ENCODE assay signal across 14 mouse cellular contexts in the genomic region with DNA sequence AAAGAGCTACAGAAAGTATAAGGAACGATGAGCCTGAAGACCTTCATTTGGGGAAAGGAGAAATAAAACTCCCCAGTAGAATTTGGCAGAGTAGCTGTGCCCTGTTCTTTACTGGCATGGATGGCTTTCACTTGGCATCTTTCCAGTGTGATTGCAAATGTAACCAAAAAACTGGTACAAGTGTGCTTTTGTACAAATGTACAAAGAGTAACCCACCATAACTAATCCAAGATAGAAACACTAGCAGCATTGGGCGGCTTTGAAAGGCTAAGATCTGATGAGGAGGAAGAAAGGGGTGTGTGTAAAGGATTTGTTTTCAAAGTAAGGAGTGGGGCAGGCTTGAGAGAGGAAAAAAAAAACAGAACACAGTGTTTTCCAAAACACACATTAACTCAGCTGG. TPM values are rescaled to one million over a fixed set of nuclear protein-coding genes. Genes with fewer than 3 reads are reported as not detected.
A peak's percentile ranks its signal among the peaks of the same experiment; 100 is the strongest.
DNase-seq lines count a peak whose midpoint lies in the region; ATAC-seq and TF ChIP-seq lines count a peak whose summit lies in the region.
"Had no signal": no experiment of that assay in that cellular context is flagged by ENCODE, and none has a peak within 500 bp of the region (broad histone marks: within the 10 kb centered on the region; RNA-seq: fewer than 3 reads in every experiment).

No protein-coding gene starts in this region.

- 51% methylated on average over 2 of the region's 2 CpGs for WGBS in hindbrain, postnatal 0 days
- WGBS in hindbrain, embryonic 11.5 days = 90% methylated on average over 2 of the region's 2 CpGs
- WGBS in midbrain, postnatal 0 days = 57% methylated on average over 2 of the region's 2 CpGs
- WGBS in midbrain, embryonic 10.5 days = 76% methylated on average over 2 of the region's 2 CpGs

- H3K4me3 ChIP-seq in hindbrain, postnatal 0 days (ENCODE audit: low read length) = no peak overlapping the region
- H3K4me3 ChIP-seq in hindbrain, embryonic 11.5 days (ENCODE audit: low read depth, low read length) = no peak overlapping the region
- no peak overlapping the region for H3K4me3 ChIP-seq in midbrain, postnatal 0 days (ENCODE audit: low read depth, low read length)
- no peak overlapping the region for H3K4me3 ChIP-seq in midbrain, embryonic 10.5 days
- H3K4me3 ChIP-seq: heart, embryonic 13.5 days; liver, embryonic 15.5 days had no signal

- H3K4me2 ChIP-seq in hindbrain, postnatal 0 days (ENCODE audit: low read depth, low read length) = no peak overlapping the region
- H3K4me2 ChIP-seq in hindbrain, embryonic 11.5 days (replicated peaks; ENCODE audit: low read depth, low read length) = no peak overlapping the region
- no peak overlapping the region for H3K4me2 ChIP-seq in midbrain, postnatal 0 days (ENCODE audit: low read depth, low read length, poor library complexity, severe bottlenecking)
- H3K4me2 ChIP-seq: heart, embryonic 13.5 days; liver, embryonic 15.5 days had no signal

- H3K9ac ChIP-seq in hindbrain, postnatal 0 days (replicated peaks; ENCODE audit: low read length) = no peak overlapping the region
- H3K9ac ChIP-seq in hindbrain, embryonic 11.5 days (ENCODE audit: low read depth, low read length) = no peak overlapping the region
- H3K9ac ChIP-seq in midbrain, postnatal 0 days (replicated peaks; ENCODE audit: low read length, poor library complexity, severe bottlenecking) = no peak overlapping the region
- H3K9ac ChIP-seq: heart, embryonic 13.5 days; liver, embryonic 15.5 days had no signal

- H3K27me3 ChIP-seq in hindbrain, postnatal 0 days (ENCODE audit: insufficient read depth, low read length) = no peaks in the 10 kb centered on the region
- no peaks in the 10 kb centered on the region for H3K27me3 ChIP-seq in hindbrain, embryonic 11.5 days (ENCODE audit: control insufficient read depth, insufficient read depth, low read length)
- no peaks in the 10 kb centered on the region for H3K27me3 ChIP-seq in midbrain, postnatal 0 days (ENCODE audit: insufficient read depth, low read length)
- H3K27me3 ChIP-seq in midbrain, embryonic 10.5 days (ENCODE audit: low read depth, poor library complexity, severe bottlenecking) = no peaks in the 10 kb centered on the region
- H3K27me3 ChIP-seq: heart, embryonic 13.5 days; liver, embryonic 15.5 days had no signal

- no peak for TF ChIP-seq CTCF in hindbrain, postnatal 0 days (IDR thresholded peaks at IDR 0.05; ENCODE audit: low read depth)
- no peak for TF ChIP-seq CTCF in midbrain, postnatal 0 days (IDR thresholded peaks at IDR 0.05)

- H3K4me1 ChIP-seq in hindbrain, postnatal 0 days (ENCODE audit: insufficient read depth, low read length) = no peaks in the 10 kb centered on the region
- no peaks in the 10 kb centered on the region for H3K4me1 ChIP-seq in hindbrain, embryonic 11.5 days (replicated peaks; ENCODE audit: control insufficient read depth, insufficient read depth, low read length)
- H3K4me1 ChIP-seq in midbrain, postnatal 0 days (ENCODE audit: insufficient read depth, low read length) = no peaks in the 10 kb centered on the region
- 0 out of 2 replicates have a peak, but pooled peaks cover 2% of the 10 kb centered on the region for H3K4me1 ChIP-seq in midbrain, embryonic 10.5 days
- H3K4me1 ChIP-seq: heart, embryonic 13.5 days; liver, embryonic 15.5 days had no signal

- H3K9me3 ChIP-seq in hindbrain, postnatal 0 days (ENCODE audit: low read length) = no peaks in the 10 kb centered on the region
- H3K9me3 ChIP-seq in hindbrain, embryonic 11.5 days (ENCODE audit: control insufficient read depth, low read length) = no peaks in the 10 kb centered on the region
- H3K9me3 ChIP-seq in midbrain, postnatal 0 days (ENCODE audit: low read length) = no peaks in the 10 kb centered on the region
- H3K9me3 ChIP-seq in midbrain, embryonic 10.5 days (replicated peaks) = 0 out of 2 replicates have a peak, but pooled peaks cover 3% of the 10 kb centered on the region
- H3K9me3 ChIP-seq: heart, embryonic 13.5 days; liver, embryonic 15.5 days had no signal

- peak overlapping the region; percentile 58; the same call in 1 of the 2 replicates for H3K27ac ChIP-seq in hindbrain, postnatal 0 days
- H3K27ac ChIP-seq in hindbrain, embryonic 11.5 days (ENCODE audit: low read depth, low read length) = no peak overlapping the region
- H3K27ac ChIP-seq in midbrain, postnatal 0 days (ENCODE audit: low read depth, low read length) = no peak overlapping the region
- no peak overlapping the region for H3K27ac ChIP-seq in midbrain, embryonic 10.5 days (replicated peaks)
- H3K27ac ChIP-seq: heart, embryonic 13.5 days; liver, embryonic 15.5 days had no signal

- peak; percentile 73 for ATAC-seq in hindbrain, postnatal 0 days
- ATAC-seq in hindbrain, embryonic 11.5 days (ENCODE audit: low FRiP score) = no peak
- ATAC-seq in midbrain, postnatal 0 days (ENCODE audit: low FRiP score) = no peak

- H3K36me3 ChIP-seq in hindbrain, postnatal 0 days (ENCODE audit: insufficient read depth, low read length) = no peaks in the 10 kb centered on the region
- no peaks in the 10 kb centered on the region for H3K36me3 ChIP-seq in hindbrain, embryonic 11.5 days (ENCODE audit: control insufficient read depth, insufficient read depth, low read length)
- no peaks in the 10 kb centered on the region for H3K36me3 ChIP-seq in midbrain, postnatal 0 days (ENCODE audit: insufficient read depth, low read length)
- H3K36me3 ChIP-seq in midbrain, embryonic 10.5 days = no peaks in the 10 kb centered on the region
- H3K36me3 ChIP-seq: heart, embryonic 13.5 days; liver, embryonic 15.5 days had no signal

- peak; percentile 21 for DNase-seq in cerebellum, adult 9-11 months
- no peak for DNase-seq in cerebellum, adult 11 months
- DNase-seq in hindbrain, postnatal 0 days (ENCODE audit: low spot score) = peak; percentile 56
- no peak for DNase-seq in hindbrain, embryonic 11.5 days (ENCODE audit: low spot score)
- DNase-seq in midbrain, postnatal 0 days (ENCODE audit: low spot score) = peak; percentile 63
- no peak for DNase-seq in midbrain, embryonic 10.5 days (ENCODE audit: low spot score)
- DNase-seq in heart, adult 18-20 months = no peak
- DNase-seq: gastrocnemius, postnatal 36 days; heart, postnatal 4 days; kidney, adult 11 months; kidney, postnatal 10 days; retina, postnatal 1 day had no signal

RNA-seq across cellular contexts. Expression of gene Nebl, which starts 21.2 kb away (rescaled TPM):
- 23.7 and 25.8 TPM in 2 replicates for total RNA-seq in hindbrain, postnatal 0 days (2014; rRNA removed)
- 15.4 and 15.9 TPM in 2 replicates for polyA plus RNA-seq in hindbrain, postnatal 0 days (2015; fragmentation: Nextera tagmentation; extraction: Ambion mirVana)
- 6.9 and 8.6 TPM in 2 replicates for polyA plus RNA-seq in hindbrain, embryonic 11.5 days (2014; fragmentation: Nextera tagmentation; extraction: Ambion mirVana)
- total RNA-seq in midbrain, postnatal 0 days (2014; rRNA removed) = 24.0 and 25.1 TPM in 2 replicates
- 8.4 and 11.7 TPM in 2 replicates for polyA plus RNA-seq in midbrain, postnatal 0 days (2015; fragmentation: Nextera tagmentation; extraction: Ambion mirVana)
- polyA plus RNA-seq in midbrain, embryonic 10.5 days (2016; fragmentation: Nextera tagmentation; extraction: Ambion mirVana) = 3.3 and 4.4 TPM in 2 replicates
- 100 to 1,000 TPM; 335 to 343 TPM for total RNA-seq in heart, adult 18-20 months (2021)

Comparison
In these comparisons a context has a peak if more than half of its experiments do, and no peak if none do; other contexts are left out.
1. DNase-seq: peak in cerebellum, adult 9-11 months (single experiment), hindbrain, postnatal 0 days (single experiment) and midbrain, postnatal 0 days (single experiment); none in cerebellum, adult 11 months (single experiment), hindbrain, embryonic 11.5 days (single experiment), midbrain, embryonic 10.5 days (single experiment) and heart, adult 18-20 months (0 of 2).